Mouse (Mus musculus) urinary bladder, postnatal 14 days (tissue): Measurements from ENCODE around the gene Tdp1.

Experiments used
- DNase-seq: peaks from one replicate; pipeline ENCODE4 v3.0.0; 2021; ENCODE audit warnings: low spot score

Tdp1 gene

DNA sequence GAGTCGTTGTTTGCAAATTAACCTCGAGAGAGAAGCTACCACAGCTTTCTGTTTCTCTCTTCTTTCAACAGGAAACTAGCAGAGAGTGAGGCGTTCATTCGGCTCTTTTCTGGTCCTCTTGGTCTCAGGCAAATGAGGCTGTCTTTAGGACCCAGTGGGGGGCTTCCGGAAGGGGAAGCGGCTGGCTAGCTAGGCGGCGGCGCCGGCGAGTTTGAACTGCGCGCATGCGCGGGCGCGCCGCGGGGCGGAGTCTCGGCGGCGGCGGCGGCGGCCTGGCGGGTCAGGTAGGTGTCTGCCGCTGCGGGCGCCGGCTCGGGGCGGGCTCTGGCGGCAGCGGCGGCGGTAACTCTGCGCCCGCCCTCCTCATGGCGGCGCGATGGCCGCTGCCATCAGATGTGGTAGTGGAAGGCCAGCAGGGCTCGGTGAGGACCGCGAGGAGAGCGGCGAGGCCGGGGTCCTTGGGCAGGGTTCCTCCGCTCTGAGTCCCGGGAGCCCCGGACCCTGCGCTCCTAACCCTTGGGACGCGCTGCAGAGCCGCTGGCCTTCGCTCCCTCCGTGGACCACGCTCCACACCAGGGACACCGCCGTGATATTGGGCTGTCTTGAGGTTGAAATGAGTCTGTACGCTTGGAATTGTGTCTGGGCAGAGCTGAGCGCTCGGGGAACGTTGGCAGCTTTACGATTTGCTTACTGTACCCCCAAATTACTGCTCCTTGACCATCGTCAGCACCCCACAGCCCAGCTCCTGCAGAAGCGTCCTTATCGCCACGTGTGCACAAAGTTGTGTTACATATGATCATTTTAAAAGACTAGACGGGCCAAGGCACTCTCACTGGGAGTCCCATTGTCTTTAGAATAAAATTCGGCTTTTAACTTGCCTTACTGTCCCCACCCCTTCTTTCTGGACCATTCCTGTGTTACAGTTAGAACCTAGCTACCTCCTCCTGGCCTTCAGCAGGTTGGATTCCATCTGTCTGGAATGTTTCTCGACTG is at the start of gene Tdp1, which contains the start of gene Efcab11:
TSS of gene Tdp1 (plus strand) at position 249 of the 993 bp plus-strand sequence.
TSS of gene Efcab11 (minus strand) at position 171 of the 993 bp plus-strand sequence.
- DNase-seq: peak; percentile 90

GRCm38 (mm10) chr12:99836404-99837131 is 47.7 kb upstream of the Tdp1 start:
- peak; percentile 11 for DNase-seq

DNA sequence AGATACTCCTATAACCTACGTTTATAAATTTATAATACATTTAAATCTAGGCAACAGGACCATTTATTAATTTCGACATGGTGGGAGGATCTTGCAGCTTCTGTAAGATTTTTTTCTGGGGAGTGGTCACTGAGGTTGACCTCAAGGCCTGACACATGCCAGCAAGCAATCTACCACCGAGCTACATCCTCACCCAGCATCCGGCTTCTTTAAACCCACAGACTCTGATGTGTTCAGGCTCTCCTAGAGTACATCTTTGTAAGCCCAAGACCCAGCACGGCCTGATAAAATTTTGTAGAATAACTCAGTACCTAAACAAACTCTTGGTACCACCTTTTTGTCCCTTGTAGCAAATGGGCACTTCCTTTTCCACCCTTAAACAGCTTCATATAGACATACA is 46.8 kb upstream of the Tdp1 start:
- DNase-seq: no peak

DNA sequence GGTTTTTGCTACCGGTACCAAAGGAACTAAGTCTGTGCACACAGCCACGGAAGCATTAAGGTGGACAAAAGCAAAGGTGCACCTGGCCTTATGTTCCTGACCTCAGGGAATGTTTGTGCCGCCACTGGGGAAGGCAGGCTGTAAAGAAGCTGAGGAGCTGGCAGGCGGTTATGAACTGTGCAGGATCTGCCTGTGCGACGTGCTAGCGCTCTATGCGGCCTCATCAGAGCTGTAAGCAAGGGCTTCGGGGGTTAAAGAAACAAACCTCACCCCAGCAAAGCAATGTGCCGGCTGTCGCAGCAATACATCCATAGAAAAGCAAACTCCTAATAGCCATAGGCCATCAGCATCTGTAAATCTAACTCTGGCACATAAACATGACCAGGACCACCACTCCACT is 46.2 kb upstream of the Tdp1 start:
- no peak for DNase-seq

DNA sequence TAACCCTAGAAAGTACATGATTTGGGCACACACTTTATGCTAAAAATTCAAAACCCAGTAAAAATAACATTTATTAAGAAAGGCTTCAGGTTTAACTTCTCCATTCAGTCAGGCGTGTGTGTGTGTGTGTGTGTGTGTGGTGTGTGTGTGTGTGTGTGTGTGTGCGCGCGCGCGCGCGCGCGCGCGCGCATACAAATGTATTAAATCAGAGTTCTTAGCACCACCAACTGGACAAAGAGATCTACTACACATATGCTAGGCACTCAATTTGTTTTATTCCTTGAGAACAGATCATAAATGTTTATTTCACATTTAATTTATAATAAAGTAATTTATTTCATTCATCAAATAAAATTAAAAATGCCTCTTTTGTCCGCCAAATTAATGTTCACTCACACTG is 45.6 kb upstream of the Tdp1 start:
- no peak for DNase-seq

GRCm38 (mm10) chr12:99844951-99845350 is 39.4 kb upstream of the Tdp1 start:
- no peak for DNase-seq

DNA sequence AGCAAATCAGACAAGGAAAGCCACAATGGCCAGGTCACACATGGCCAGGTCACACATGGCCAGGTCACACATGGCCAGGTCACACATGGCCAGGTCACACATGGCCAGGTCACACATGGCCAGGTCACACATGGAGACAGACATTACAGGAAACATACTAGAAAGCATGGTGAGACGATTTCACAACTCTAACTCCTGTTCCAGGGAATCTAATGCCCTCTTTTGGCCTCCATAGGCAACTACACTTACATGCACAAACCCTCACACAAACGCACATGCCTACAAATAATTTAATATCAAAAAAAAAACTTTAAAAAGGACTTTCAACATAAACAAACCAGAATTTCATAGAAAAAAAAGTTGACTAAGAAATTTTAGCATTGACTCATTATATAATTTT is 34.3 kb upstream of the Tdp1 start:
- no peak for DNase-seq

GRCm38 (mm10) chr12:99853323-99854258 is 30.7 kb upstream of the Tdp1 start:
- no peak for DNase-seq

DNA sequence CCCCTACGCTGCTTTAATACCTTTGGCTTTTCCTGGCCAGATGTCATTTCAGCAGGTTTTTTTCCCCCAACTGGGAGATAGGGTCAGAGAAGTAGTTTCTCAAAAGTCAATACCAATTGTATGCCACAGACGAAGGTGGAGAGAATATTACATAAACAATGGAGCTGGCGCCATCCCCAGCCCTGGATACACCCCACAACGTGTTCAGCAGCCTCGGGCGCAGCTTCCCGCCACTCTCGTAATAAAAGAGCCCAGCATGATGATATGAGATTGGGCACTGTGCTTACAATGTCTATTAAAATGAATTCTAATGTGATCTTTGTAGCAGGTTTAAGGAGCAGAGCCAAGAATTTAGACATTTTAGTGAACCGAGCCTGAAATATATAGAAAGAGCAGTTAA is 28.3 kb upstream of the Tdp1 start:
- no peak for DNase-seq

GRCm38 (mm10) chr12:99858664-99859063 is 25.7 kb upstream of the Tdp1 start:
- no peak for DNase-seq

DNA sequence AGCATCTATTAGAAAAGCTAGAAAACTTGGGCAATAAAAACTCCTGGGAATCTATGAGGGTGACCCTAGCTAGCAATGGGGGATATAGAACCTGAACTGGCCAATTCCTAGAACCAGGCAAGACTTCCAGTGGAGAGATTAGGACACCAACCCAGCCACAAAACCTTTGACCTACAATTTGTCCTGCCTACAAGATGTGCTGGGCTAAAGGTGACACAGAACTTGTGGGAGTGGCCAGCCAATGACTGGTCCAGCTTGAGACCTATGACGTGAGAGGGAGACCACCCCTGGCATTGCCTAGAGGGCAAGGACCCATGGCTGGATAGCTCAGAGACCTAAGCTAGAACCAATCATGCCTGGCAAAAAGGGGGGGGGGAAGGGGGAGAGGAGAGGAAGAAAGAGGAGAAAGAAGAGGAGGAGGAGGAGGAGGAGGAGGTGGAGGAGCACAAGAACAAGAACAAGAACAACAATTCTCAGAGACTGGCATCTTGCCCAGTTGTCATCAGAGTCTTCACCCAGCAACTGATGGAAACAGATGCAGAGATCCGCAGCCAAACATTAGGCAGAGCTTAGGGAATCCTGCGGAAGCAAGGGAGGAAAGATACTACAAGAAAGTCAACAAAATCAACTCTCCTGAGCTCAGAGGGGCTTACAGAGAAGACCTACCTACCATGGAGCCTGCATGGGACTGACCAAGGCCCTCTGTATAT is 24.8 kb upstream of the Tdp1 start:
- no peak for DNase-seq

DNA sequence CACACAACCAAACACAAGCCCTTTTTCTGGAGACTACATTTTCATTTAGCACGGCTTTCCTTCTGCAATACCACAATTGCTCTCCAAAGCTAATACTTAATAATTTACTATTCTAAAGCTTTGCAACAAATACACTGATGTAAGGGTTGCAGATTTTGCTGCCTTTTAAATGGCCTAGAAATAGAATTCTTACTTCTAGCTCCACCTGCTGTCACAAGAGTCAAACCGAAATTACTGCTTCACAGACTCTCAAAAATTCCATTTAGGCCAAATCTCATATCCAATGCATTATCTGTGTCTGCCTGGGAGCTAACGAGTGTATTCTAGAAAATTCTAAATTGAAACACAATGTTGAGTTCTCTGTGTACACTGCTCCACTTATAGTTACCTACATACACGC is 23.3 kb upstream of the Tdp1 start:
- no peak for DNase-seq

- no peak for DNase-seq
These were observed 19.7 kb upstream of the Tdp1 start for GRCm38 (mm10) chr12:99864613-99865012.

DNA sequence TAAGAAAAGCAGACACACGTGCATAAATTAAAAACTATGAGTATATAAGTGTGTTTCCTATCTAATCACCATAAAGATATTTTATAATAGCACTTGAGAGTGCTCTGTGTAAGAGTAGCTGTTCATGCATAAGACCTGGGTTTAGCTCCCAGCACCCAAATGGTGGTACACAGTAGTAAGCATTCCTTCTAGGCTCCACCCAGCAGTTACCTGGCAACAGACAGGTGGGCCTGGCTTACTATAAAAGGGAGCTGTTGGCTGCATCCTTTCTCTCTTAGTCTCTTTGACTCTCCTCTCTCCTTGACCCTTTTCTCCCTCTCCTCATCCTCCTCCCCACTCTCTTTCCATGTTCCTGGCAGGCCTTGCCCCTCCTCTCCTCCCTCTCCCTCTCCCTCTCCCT is 15.5 kb upstream of the Tdp1 start:
- no peak for DNase-seq

DNA sequence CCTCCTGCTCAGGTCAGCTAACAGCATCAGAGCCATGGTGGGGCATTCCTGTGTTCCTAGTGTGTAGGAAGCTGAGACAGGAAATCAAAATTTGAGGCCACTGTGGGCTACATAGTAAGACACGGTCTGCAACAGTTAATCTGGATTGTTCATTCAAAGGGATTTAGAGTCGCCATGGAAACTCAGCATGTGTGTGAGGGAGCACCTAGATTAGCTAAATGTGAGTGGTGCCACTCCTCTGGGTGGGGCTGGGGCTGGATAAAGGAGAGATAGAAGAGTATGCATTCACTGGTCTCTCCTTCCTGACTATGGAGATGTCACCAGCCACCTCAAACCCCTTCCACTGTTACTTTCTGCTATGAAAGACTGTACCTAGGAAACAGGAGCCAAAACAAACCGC is 10.9 kb upstream of the Tdp1 start:
- no peak for DNase-seq

DNA sequence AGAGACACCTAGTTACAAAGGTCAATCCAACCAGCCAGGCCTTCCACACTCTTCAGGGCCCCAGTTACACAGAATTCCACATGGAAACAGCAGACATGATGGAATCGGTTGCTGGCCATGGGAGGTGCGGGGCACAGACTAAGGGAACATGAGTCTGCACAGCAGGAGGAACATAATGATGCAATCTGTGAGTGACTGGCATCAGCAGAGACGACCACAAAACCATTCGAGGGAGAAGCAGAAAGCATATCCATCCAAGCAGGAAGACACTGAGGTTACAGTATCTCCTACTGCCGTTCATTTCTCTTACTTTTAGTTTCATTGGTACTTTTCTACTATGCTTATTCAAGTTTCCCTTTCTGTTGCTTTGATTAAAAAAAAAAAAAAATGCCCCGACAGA is 9.7 kb upstream of the Tdp1 start:
- DNase-seq: no peak

GRCm38 (mm10) chr12:99883000-99883712 is 1.2 kb upstream of the Tdp1 start:
- peak; percentile 90 for DNase-seq

DNA sequence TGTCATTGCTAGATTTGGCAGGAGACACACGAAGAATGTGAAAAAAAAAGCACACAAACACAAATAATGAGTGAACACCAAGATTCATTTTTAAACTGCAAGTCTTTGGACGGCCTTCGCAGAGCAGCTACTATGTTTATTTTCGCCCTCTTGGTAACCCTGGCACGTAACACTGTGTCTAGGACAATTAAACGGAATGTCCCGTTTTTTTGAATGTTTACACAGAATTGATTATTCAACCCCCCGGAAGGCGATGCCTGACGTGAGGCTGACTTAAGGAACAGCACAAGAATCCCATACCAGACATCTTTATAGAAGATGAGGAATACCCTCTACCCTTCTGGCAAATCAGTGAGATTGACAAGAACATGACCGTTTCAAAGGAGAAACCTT is 608 bp upstream of the Tdp1 start:
- peak; percentile 8 for DNase-seq

DNA sequence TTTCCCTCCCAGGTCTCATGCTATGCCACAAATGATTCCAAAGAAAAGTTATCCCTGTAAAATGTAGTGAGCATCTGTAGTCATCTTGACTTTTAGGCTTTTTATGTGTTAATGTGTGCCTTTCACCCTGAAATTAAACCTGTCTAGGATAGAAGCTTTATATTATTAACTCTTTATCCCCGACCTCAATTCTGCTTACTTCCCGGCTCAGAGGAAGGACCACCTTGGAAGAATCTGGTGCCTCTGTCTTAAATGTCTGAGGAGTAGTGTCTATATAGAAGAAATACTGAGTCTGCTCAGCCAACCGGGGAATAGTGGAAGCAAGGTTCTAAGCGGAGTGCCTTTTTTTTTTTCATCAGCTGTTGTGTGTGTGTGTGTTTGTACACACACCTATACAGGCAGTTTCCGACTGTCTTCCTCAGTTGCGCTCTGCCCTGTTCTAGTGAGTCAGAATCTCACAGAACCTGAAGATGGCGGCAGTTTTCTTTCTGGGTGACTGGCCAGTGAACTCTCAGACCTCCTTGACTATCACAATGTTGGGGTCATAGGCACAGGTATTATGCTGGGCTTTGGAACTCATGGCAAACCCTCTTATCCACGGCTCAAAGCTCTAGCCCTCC is 1.1 kb downstream of the Tdp1 start:
- DNase-seq: no peak

DNA sequence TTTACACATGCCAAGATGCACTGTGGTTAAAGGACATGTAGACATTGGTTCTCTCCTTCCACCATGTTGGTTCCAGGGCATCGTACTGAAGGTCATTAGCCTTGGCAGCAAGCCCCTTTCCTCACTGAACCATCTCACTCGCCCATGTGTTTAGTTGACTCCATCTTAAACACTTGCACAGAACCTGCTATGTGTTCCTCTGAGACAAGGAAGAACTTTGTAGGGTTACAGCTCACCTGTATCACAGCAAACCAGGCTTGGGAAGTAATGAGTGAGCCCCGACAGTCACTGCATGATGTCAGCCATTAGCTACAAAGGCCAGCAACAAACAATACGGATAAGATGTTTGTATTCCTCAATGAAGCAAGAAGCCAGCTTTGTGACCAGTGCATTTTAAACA is 13.5 kb downstream of the Tdp1 start:
- DNase-seq: no peak
